Mouse (Mus musculus): ENCODE measurements around the gene Dedd2. TPM values are rescaled to one million over a fixed set of nuclear protein-coding genes. Genes with fewer than 3 reads are reported as not detected.
A peak's percentile ranks its signal among the peaks of the same experiment; 100 is the strongest.

Dedd2 gene
- polyA plus RNA-seq, 1 experiment = 37.6 TPM

GRCm38 (mm10) chr7:25263968-25264870, 43.8 kb upstream of the Dedd2 start:
- no peak for DNase-seq
- 54% methylated on average over 17 of the region's 17 CpGs for WGBS
- peaks cover 4% of the 10 kb centered on the region for H3K4me1 ChIP-seq (ENCODE audit: control insufficient read depth, insufficient read depth, low read length)
- TF ChIP-seq POLR2A (IDR thresholded peaks at IDR 0.05; ENCODE audit: borderline replicate concordance, extremely low read depth, low read depth, low read length) = no peak
- TF ChIP-seq CTCF (IDR thresholded peaks at IDR 0.05; ENCODE audit: insufficient read depth, low read length) = no peak
- H3K4me3 ChIP-seq (replicated peaks; ENCODE audit: extremely low read depth, low read depth, low read length) = no peak overlapping the region

GRCm38 (mm10) chr7:25261896-25262295, 41.5 kb upstream of the Dedd2 start:
- Histone ChIP-seq H3K4me3 (replicated peaks; ENCODE audit: extremely low read depth, low read depth, low read length) (no peak overlapping the region), H3K4me1 (ENCODE audit: control insufficient read depth, insufficient read depth, low read length) (no peaks in the 10 kb centered on the region)
- no peak for DNase-seq
- 71% methylated on average over 1 of the region's 1 CpGs for WGBS
- TF ChIP-seq POLR2A (IDR thresholded peaks at IDR 0.05; ENCODE audit: borderline replicate concordance, extremely low read depth, low read depth, low read length) (no peak), CTCF (IDR thresholded peaks at IDR 0.05; ENCODE audit: insufficient read depth, low read length) (no peak)

GRCm38 (mm10) chr7:25251822-25252221, 31.4 kb upstream of the Dedd2 start:
- H3K4me3 ChIP-seq (replicated peaks; ENCODE audit: extremely low read depth, low read depth, low read length) = peak overlapping the region; percentile 61
- DNase-seq = no peak
- peaks cover 16% of the 10 kb centered on the region for H3K4me1 ChIP-seq (ENCODE audit: control insufficient read depth, insufficient read depth, low read length)
- WGBS = 24% methylated on average over 8 of the region's 8 CpGs
- TF ChIP-seq CTCF (IDR thresholded peaks at IDR 0.05; ENCODE audit: insufficient read depth, low read length) (no peak), POLR2A (IDR thresholded peaks at IDR 0.05; ENCODE audit: borderline replicate concordance, extremely low read depth, low read depth, low read length) (0 out of 2 replicates have a peak, but pooled peaks have one; percentile 25)

DNA sequence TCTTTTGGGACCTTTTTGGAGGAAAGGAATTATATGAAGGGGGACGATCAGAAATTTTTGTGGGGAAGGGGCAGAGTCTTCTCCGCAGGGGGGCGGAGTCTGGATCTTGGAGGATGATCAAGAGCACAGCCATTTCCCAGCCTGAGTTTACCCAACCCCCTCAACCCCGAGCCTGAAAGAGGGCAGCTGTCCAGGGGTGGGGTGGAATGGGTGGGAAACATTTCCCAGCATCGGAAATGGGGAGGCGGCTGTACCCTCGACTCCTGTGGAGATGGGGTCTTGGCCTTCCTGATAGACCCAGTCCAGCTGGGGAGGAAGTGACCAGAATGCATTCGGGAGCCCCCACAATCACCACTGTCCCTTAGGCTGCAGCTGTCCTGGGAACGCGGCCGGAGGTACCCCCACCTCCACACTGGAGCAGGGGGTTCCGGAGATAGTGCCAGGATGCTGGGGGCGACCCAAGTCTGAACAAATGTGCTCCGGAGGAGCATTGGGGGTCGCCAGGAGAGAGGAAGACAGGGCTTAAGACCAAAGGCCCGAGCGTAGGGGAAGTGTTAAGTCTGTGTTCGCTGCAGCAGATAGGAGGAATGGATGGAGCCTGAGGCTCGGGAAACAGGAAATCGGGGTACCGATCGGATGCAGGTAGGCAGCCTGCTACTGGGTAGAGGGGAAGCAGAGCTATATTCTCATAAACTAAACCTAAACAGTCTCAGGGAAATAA, 30.8 kb upstream of the Dedd2 start:
- peak overlapping the region; percentile 61 for H3K4me3 ChIP-seq (replicated peaks; ENCODE audit: extremely low read depth, low read depth, low read length)
- 4% methylated on average over 22 of the region's 22 CpGs for WGBS

DNA sequence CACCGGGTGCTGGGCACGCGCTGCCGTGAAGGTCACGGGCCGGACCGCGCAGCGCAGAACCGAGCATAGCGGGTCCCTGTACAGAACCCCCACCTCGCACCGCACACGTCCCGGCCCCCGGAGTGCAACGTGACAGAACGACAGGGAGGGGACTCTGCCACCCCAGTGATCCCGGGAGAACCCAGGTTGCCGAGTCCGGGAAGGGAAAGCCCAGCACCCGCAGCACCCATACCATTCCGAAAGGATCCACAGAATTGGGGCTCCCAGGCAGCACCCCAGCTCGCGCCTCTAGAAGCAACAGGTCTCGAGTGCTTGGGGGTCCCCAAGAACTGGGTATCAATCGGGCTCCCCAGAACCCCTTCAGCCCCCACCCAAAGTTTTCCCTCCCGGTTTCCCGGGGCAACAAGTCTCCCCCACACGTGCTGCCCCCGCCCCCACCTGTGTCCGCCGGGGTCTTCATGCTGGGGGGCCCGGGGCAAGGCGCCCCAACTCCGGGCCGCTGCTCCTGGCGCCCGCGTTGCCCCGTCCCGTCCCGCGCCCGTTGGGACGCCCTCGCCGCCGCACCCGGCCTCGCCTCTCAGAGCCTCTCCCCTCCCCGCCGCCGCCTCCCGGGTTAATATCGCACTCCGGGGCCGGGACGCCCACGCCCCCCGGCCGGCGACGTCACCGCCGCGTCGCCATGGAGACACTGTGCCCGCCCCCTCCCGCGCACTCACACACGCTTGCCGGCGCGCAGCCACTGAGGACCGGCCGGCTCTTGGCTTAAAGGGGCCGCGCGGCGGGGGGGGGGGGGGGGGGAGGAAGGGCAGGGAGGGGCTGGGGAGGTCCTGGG, 29.9 kb upstream of the Dedd2 start, which contains the start of gene Erf:
Gene Erf, minus strand, starts transcription at position 621 of the 832 bp plus-strand sequence.
- peak within 1 kb of the TSS; percentile 74 for H3K4me3 ChIP-seq (replicated peaks; ENCODE audit: extremely low read depth, low read depth, low read length)
- peak; percentile 94 for DNase-seq
- under 1% methylated on average over 69 of the region's 81 CpGs for WGBS
- no peak for TF ChIP-seq CTCF (IDR thresholded peaks at IDR 0.05; ENCODE audit: insufficient read depth, low read length)
- peak; percentile 68; the same call in 1 of the 2 replicates for TF ChIP-seq POLR2A (IDR thresholded peaks at IDR 0.05; ENCODE audit: borderline replicate concordance, extremely low read depth, low read depth, low read length)
- peaks cover 19% of the 10 kb centered on the region for H3K4me1 ChIP-seq (ENCODE audit: control insufficient read depth, insufficient read depth, low read length)

More for the DNA sequence above, 30.8 kb upstream of the Dedd2 start:
- 0 out of 2 replicates have a peak, but pooled peaks have one; percentile 37 for TF ChIP-seq POLR2A (IDR thresholded peaks at IDR 0.05; ENCODE audit: borderline replicate concordance, extremely low read depth, low read depth, low read length)
- TF ChIP-seq CTCF (IDR thresholded peaks at IDR 0.05; ENCODE audit: insufficient read depth, low read length) = no peak
- peaks cover 19% of the 10 kb centered on the region for H3K4me1 ChIP-seq (ENCODE audit: control insufficient read depth, insufficient read depth, low read length)
- peak; percentile 60 for DNase-seq

GRCm38 (mm10) chr7:25249314-25250140, 29.1 kb upstream of the Dedd2 start:
- Histone ChIP-seq H3K4me3 (replicated peaks; ENCODE audit: extremely low read depth, low read depth, low read length) (peak overlapping the region; percentile 74), H3K4me1 (ENCODE audit: control insufficient read depth, insufficient read depth, low read length) (peaks cover 19% of the 10 kb centered on the region)
- TF ChIP-seq CTCF (IDR thresholded peaks at IDR 0.05; ENCODE audit: insufficient read depth, low read length) (no peak), POLR2A (IDR thresholded peaks at IDR 0.05; ENCODE audit: borderline replicate concordance, extremely low read depth, low read depth, low read length) (peak; percentile 3; the same call in 1 of the 2 replicates)
- under 1% methylated on average over 60 of the region's 73 CpGs for WGBS
- DNase-seq = peak; percentile 72

DNA sequence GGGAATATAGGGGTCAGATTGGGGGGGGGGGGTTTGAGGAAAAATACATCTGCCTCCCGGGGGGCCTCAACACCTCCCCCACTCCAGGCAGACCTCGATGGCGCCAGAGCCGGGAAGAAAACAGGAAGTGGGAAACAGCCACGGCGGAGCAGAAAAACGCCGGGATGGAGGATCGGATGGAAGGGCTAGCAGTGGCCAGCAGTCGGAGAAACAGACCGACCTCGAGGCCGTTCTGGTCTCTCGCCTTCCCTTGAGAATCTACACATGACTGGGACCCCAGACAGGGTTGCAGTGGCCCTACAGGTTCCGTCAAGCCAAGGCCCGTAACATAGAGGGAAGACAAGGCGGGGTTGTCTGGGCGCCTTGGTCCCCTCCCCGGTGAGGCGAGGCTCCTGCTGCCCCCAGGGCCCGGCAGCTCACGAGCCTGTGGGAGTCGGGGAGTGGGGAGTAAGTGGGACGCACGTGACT, 28.5 kb upstream of the Dedd2 start:
- H3K4me1 ChIP-seq (ENCODE audit: control insufficient read depth, insufficient read depth, low read length) = peaks cover 19% of the 10 kb centered on the region
- under 1% methylated on average over 24 of the region's 25 CpGs for WGBS
- DNase-seq = no peak

More for the DNA sequence above, 28.5 kb upstream of the Dedd2 start:
- peak overlapping the region; percentile 74 for H3K4me3 ChIP-seq (replicated peaks; ENCODE audit: extremely low read depth, low read depth, low read length)
- TF ChIP-seq CTCF (IDR thresholded peaks at IDR 0.05; ENCODE audit: insufficient read depth, low read length) (no peak), POLR2A (IDR thresholded peaks at IDR 0.05; ENCODE audit: borderline replicate concordance, extremely low read depth, low read depth, low read length) (peak; percentile 22; the same call in 1 of the 2 replicates)

Data from lung, adult 2 months (tissue).